Mouse (Mus musculus) right cerebral cortex, adult 2 months (tissue): ENCODE measurements around the gene Hnrnpa3.
A peak's percentile ranks its signal among the peaks of the same experiment; 100 is the strongest.
"Not testable (repeated sequence)": the region's sequence is repeated elsewhere in the genome, so short reads cannot be mapped to it uniquely, and the experiment has no call there.

Experiments
- DNase-seq, 2 experiments: peaks; one replicate each; pipeline ENCODE4 v3.0.0; 2021 to 2022; ENCODE audit warnings: low spot score in 2 of 2

Gene Hnrnpa3

DNA sequence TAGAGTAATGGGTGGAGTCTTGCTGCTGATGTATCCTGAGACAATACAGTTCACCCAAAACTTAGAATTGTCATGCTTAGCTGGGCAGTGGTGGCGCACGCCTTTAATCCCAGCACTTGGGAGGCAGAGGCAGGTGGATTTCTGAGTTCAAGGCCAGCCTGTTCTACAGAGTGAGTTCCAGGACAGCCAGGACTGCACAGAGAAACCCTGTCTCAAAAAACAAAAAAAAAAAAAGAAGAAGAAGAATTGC, 22.1 kb upstream of the Hnrnpa3 start:
- DNase-seq: not testable (repeated sequence)

DNA sequence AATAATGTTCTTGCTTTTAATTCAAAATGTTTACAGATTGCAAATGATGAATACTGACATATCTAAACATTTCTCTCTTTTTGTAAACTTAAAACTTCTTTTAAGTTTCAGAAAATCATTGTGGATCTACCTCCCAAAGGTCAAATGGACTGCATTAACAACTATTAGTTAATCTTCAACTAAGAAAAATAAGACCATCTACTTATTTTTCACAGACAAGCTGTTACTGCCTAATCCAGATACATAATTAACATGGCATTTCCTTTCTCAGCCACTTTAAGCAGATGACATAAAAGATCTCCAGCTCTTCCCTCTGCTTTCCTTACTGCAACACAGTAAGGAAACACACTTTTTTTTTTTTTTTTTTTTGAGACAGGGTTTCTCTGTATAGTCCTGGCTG, 21.7 kb upstream of the Hnrnpa3 start:
- no peak for DNase-seq

DNA sequence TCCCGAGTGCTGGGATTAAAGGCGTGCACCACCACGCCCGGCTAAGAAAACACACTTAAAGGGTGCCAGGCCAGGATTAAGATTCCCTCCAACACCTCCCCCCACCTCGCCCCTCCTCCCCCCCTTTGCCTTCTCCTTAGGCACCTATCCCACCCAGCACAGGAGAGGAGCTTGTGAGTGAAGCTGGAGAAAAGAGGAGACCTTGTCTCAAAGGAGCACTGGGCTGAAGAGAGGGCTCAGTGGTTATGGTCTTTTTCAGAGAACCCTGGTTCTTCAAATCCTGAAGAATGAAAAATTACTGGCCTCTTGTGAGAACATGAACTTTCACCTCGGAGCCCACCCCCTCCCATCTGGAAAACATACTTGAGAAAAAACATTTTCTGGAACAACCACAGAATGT, 21.2 kb upstream of the Hnrnpa3 start:
- not testable (repeated sequence) for DNase-seq

DNA sequence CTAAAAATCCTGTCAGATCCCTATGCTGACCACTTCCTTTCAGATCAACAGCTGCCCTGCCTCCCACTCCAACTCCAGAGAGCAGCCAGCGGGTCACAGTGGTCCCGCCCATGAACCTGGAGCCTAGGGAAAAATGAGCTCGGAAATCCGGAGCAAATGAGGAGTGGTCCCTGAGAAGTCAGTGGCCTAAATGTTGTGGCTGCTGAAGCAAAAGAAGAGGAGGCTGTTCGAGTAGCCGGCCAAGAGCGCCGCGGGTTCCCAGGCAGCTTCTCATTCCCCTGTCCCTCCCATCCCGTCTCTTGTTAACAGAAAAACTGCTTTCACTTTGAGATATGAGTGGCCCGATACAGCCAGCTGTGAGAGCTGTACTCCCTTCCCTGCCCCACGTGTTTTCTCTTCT, 19.5 kb upstream of the Hnrnpa3 start:
- DNase-seq: not testable (repeated sequence)

DNA sequence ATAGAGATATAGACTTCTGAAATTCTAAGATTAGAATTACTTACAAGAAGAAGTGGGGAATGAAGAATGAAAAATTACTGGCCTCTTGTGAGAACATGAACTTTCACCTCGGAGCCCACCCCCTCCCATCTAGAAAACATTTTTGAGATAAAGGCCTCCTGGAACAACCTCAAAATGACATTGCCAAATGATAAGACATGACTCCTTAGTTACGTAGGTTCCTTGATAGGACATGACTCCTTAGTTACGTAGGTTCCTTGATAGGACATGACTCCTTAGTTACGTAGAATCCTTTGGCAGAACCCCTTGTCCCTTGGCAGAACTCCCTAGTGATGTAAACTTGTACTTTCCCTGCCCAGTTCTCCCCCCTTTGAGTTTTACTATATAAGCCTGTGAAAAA, 16.7 kb upstream of the Hnrnpa3 start:
- DNase-seq: not testable (repeated sequence)

DNA sequence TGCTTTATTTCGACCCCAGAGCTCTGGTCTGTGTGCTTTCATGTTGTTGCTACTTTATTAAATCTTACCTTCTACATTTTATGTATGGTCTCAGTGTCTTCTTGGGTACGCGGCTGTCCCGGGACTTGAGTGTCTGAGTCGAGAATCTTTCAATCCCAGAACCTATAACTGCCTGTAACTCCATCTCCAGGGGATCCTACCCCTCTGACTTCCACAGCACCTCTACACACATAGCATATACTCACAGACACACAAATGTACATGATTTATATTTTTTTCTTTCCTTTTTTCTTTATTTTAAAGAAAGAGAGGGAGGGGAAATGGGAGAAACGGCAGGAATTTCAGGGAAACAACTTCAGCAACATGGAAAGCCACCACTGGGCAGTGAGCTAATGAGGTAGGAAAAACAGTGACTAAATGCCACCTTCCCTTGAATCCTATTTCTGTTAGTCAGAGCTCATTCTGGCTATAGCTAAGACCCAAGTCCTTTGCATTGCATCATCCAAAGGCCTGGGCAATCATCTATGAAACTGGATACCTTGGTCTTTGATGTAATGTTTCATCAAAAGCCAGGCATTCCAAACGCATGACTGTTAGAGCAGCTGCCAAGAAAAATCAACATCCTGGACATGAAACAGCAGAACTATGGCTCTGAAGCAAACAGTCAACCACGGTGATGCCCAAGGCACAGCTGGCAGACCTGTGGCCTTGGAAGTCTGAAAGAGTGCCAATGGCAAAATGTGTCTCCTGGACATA, 16.1 kb upstream of the Hnrnpa3 start:
- DNase-seq: no peak

DNA sequence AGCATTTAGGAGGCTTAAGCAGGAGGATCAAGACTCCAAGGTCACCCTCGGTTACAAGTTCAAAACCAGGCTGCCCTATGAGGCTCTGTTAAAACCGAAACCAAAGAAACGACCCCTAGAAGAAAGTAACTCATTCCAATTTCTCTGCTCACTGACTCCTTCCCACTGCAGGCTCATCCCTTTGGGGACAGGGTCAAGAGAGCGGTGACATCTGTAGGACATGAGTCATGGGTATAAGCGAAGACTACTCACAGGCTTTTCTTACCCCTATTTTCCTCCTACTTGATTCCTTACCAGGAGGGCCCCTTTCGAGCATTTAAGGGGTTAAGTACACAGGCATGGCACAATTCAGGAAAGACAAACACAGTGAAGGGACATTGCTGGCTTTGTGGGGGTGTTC, 15.1 kb upstream of the Hnrnpa3 start:
- DNase-seq: no peak

DNA sequence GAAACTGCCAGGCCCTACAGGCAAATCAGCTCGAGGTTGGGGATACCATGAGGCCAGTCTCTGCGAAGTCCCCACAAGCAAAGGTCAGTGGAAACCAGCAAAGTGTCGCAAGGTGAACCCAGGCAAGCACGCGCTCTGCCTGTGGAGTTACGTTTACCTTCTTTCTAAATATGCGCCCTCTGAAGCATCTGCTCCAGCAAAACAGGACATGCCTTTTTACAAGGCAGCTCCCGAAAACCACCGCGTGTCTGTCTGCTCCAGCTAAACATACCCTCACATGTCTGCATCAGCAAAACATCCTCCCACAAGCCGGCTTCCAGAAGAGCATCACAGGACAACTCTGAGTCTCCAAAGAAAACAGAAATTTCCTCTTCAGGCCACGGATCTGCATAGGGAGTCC, 13.8 kb upstream of the Hnrnpa3 start:
- DNase-seq: no peak

DNA sequence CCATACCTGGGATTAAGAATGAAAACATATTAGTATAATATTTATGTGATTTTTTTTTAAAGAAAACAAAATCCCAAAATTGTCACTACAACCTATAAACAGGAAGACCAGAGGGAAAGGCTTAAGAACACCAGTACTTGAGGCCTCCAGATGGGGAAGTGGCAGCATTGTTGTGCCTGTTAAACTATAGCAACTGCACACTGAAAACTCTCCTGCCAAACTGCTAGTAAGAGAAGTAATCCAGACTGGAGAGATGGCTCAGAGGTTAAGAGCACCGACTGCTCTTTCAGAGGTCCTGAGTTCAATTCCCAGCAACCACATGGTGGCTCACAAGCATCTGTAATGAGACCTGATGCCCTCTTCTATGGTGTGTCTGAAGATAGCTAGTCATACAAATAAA, 8.6 kb upstream of the Hnrnpa3 start:
- DNase-seq: no peak

DNA sequence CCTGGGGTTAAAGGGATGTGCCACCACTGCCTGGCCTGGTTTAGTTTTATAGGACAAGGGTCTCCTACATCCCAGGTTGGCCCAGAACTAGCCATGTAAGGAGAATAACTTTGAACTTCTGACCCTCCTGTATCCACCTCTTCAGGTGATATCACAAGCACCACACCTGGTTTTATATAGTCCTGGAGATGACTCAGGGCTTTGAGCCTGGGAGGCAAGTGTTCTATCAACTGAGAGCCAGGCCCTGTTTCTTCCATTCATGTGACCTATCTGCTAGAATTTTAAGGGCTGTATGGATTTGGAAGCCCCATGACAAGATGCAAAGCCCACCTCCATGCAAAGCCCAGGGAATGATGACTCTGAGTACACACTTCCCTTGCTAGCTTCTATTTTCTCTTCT, 5.9 kb upstream of the Hnrnpa3 start:
- DNase-seq: no peak

DNA sequence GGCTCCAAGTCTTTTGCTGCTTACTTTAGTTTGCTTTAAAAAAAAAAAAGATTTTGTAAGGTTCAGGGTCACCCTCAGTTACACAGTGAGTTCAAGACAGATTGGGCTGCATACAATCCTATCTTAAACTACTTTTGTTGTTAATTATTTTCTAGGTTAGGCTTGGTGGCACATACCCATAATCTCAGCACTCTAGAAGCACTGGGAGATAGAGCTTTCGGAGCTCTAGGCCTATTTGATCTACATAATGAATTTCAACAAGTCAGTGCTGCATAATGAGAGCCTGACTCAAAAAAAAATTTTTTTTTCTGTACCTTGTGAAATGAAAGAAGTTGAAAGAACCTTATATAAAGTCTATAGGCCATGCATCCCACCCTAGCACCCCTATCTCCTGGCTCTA, 4.4 kb upstream of the Hnrnpa3 start:
- DNase-seq: no peak

DNA sequence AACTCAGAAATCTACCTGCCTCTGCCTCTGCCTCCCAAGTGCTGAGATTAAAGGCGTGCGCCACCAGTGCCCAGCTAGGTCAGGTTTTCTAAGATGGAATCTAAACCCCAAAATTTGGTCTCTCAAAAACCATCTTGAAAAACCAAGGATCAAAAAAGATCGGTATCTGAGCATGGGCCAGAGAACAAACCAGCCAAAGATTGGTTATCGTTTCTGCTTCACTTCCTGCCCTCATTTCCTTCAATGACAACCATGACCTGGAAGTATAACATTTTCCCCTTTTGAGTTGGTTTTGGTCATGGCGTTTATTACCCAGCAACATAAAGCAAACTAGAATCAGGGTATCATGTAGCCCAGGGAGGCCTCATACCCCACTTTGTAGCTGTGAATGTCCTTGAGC, 2.1 kb upstream of the Hnrnpa3 start:
- no peak for DNase-seq

DNA sequence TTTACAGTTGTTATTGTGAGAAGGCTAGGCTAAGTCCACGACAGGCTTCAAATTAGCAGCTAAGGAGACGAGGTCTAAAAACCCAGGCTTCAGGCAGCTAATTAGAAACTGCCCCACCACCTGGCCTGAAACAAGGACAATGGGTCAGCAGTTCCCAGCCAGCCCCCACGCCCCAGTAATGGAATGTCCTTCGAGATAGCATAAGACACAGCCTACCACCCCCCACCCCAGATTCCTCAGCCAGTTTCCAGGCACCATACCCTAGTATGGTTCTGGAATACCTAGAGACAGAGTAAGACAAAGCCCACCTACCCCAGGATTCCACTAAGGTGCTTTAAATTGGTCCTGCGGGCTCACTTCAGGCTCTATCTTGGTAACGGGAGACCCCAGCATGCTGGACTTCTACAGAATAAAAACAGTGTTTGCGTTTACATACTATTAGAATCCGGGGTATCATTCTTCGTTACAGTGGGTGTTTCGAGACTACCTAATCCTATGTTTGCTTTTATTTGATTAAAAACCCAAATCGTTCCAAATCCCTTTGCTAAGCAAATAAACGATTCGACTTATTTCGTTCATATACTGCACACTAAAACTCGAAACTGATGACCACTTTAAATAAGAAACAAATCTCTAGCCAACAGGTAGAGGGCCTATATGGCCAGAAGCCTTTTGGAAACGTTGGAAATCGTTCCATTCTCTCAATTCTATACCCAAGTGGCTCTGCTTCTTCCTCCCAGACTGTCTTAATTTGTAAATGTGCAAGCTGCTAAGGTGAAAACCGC, 962 bp upstream of the Hnrnpa3 start:
- no peak for DNase-seq

DNA sequence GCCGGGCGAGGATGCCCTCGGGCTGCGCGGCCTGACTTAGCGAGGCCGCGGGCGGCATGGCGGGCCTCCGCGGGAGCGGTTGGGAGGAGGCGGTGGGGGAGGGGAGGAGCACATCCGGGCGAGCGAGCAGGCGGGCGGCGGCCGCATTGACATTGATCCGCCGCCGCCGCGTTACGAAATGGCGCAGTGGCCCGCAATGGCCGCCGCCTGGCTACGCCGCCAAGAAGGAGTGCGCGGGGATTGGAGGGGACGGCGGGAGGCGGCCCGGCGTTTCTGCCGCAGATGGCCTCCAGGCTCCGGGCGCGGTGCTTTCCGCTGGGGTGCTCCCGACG, 534 bp downstream of the Hnrnpa3 start:
- DNase-seq: peak; percentile 92

DNA sequence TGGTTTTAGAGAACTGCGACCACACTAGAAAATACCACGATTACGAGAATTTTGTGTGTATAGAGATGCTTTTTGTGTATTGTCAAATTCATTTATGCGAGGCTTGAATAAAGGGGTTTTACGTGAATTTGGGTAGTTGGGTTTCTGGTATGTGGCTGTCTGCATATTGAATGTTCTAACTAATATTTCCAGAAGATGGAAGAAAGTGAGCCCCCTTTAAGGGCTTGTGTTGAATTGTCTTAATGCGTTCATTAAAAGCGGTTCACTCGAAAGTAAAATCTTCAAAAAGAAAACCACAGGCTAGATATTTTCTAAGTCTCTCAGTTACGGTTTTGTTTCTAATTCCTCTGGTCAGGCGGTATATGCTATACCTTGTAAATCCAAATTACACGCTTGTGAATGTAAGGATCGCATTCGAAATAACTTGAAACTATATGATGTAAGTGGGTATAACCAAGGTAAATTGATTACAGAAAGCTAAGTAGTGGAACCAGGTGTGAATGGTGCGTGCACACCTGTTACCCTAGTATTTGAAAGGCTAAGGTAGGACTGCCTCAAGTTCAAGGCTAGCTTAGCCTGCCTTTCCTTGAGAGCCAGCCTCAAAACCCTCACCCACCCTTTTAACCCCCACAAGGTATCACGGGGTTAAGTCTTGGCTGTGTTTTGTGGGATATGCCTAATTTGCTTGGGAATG, 1.3 kb downstream of the Hnrnpa3 start:
- DNase-seq: no peak

DNA sequence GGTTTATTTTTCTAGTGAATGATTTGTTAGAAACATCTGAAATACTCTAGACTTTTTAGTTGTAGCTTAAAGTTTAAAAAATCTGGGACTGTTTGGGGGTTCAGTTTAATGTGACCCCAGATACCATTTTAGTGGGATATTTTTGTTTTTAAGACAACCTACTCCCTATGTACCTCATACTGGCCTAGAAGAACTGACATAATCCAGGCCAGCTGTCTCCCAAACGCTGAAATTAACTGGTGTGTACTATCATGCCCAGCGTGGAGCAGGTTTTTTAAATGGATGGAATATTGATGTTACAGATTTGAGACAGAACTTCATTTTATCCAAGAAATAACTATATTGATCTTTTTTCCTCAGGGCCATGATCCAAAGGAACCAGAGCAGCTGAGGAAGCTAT, 2.0 kb downstream of the Hnrnpa3 start:
- no peak for DNase-seq

DNA sequence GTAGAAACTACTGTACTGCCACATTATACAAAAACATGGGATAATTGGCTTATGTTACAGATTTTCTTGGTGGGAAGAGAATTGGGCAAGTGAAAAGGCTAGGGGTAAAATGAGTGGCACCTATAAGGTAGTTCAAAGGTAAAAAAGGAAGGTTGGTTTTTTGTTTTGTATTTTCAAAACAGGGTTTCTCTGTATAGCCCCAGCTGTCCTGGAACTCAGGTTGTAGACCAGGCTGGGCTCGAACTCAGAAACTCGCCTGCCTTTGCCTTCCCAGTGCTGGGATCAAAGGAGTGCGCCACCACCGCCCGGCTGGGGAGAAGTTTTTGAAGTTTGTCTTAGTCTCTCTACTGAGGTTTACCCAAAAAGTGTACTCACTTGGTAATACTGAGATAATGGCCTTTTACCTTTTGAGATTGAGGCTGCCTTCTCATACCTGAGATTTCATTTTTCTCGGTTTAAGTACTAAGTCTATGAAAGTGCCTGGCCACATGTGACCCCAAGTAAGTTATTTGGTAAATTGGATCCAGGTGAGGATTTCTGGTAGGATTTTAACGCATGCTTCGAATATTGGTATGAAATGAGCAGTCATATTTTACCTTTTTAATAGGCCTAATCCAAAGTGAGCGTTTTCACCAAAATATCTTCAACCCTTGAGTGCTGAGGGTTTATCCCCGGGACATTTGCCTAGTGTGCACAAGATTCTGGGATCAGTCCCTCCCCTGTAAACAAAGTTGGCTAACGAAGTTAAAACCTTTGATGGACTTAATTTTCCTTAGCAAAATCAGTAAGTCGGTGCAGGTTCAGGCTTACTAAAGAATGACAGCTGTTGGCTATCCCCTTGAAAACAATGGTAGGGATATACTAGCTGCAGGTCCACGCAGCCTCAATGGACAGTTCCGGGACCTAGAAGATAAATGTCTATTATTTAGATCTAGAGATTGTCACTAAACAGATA, 10.7 kb downstream of the Hnrnpa3 start:
- no peak for DNase-seq

DNA sequence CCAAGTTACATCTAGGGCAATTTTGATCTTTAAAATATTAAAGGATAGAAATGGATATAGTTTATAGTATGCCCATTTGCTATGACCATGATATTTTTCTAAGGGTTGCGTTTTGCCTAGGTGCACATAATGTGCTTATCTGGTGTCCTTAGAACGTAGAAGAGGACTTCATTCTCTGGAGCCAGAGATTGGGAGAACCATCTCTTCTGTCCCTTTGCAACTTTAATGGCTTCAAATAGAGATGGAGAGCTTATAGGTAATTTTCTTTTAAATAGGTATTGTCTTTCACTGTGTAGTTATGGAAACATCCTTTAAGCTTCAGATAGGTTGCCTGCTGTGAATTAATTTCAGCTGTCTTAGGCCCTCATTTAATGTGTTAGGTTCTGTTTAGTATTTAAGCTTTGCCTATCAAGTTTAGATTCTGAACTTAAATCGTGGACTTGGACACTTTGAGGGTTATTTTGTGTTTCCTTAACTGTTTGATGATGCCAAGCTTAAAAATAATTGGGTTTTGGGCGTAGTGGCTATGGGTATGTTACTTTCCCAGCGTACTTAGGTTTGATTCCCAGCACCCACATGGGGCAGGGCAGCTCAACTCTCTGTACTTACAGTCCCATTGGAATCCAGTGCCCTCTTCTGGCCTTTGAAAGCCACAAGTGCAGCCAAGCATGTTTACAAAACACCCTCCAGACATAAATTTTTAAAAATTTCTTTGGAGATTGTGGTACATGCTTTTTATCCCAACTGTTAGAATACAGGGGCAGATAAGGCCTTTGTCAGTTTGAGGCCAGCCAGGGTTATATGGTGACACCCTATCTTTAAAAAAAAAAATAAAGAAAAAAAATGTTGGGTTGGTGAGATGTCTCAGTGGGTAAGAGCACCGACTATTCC, 11.6 kb downstream of the Hnrnpa3 start:
- no peak for DNase-seq

DNA sequence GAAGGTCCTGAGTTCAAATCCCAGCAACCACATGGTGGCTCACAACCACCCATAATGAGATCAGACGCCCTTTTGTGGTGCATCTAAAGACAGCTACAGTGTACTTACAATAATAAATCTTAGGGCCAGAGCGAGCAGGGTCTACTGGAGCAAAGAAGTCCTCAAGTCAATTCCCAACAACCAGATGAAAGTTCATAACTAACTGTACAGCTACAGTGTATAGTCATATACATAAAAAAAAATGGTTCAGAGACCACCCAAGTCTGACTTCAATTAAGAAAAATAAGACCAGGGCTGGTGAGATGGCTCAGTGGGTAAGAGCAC, 12.2 kb downstream of the Hnrnpa3 start:
- DNase-seq: no peak

DNA sequence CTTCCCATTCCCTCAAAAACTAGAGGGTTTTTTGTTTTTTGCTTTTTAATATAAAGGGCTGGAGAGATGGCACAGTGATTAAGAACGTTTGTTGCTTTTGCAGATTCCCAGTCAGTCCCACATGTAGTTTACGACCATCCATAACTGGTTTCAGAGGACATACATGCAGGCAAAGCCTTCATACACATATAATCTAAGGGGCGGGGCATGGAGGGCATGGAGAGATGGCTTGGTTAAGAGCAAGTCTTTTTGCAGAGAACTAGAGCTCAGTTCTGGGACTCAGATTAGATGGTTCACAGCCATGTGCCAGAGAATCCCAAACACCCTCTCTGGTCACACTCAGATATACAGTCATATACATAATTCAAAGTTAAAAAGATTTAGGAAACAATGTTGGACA, 13.5 kb downstream of the Hnrnpa3 start:
- no peak for DNase-seq

DNA sequence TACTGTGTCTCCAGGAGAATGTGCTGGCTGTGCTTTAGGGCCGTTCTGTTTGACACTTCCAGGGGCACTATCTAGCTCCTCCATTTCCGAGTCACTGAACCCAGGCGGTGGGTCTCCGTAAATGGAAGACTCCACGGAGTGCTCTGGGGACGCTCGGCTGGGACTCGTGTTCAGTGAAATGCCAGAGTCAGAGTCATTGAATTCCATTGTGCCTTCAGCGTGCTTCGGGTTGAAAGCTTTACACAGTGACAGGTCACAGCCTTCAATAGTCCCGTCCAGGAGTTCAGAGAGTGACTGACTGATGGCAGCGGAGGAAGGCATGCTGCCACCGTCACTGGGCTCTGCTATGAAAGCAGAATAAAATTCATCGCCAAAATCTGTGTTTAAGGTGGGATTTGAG, 17.5 kb downstream of the Hnrnpa3 start:
- DNase-seq: no peak
